Mouse (Mus musculus): Measurements from ENCODE around the gene 4931406P16Rik.
A peak's percentile ranks its signal among the peaks of the same experiment; 100 is the strongest.

DNA sequence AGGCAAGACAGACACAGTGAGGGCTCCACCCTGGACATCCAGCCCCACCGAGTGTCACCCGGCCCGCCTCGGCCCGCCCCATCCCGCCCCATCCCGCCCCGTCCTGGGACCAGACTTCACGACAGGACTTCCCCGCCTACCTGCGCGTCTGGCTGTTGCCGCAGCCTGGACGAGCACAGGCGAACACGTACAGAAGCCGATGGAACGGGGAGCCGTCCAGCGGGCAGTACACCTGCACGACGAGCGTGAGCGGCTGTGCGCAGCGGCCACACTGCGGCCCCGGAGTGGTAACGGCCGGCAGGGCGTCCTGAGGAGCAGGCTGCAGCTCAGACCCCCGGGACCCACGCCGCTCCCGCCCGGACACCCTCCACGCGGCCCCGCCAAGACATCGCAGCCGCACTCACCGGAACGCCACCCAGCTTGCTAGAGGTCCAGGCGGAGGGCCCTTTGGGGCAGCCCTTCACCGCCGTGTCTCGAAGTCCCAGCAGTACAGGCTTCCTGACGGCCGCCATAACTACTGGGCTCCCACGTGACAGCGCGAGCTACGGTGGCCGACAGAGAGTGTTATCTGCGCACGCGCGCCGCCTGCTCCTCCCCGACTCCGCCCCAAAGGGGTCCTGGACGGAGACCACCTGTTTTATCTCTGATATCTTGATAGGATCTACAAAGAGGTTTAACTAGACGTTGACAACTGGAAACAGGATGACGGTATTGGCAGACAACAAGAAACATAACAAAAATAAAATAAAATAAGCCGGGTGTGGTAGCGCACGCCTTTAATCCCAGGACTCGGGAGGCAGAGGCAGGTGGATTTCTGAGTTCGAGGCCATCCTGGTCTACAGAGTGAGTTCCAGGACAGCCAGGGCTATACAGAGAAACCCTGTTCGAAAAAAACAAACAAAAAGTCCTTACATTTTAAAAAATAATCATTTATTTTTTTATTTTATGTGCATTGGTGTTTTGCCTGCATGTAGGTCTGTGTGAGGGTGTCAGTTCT lies 116.9 kb downstream of the 4931406P16Rik start, which contains the start of gene Pdcd2l:
- TF ChIP-seq POLR2A (IDR thresholded peaks at IDR 0.05; ENCODE audit: insufficient read depth, low read depth, low read length) (peak; percentile 51; the same call in 1 of the 2 replicates), CTCF (IDR thresholded peaks at IDR 0.05; ENCODE audit: insufficient read depth, low read depth, low read length) (no peak)
